Mouse (Mus musculus): ENCODE results near the gene Nasp. TPM values are rescaled to one million over a fixed set of nuclear protein-coding genes. Genes with fewer than 3 reads are reported as not detected.

Gene Nasp
- total RNA-seq, 2 experiments from 2014 or later = 24.5 to 25.4 TPM

Other genes starting within 250 kb of the Nasp start
- 10 to 100 TPM; 94.1 to 97.6 TPM for gene Mast2, start 163.8 kb downstream of the Nasp start, total RNA-seq (2021)
- gene Ipp, start 120.4 kb downstream of the Nasp start, total RNA-seq (2021) = 10 to 100 TPM; 17.1 to 19.4 TPM
- 10 to 100 TPM; 12.3 to 13.0 TPM for gene Tmem69, start 72.0 kb downstream of the Nasp start, total RNA-seq (2021)
- gene Gpbp1l1, start 70.3 kb downstream of the Nasp start, total RNA-seq (2021) = 10 to 100 TPM; 45.2 to 49.3 TPM
- gene Ccdc17, start 31.3 kb downstream of the Nasp start, total RNA-seq (2021) = 1 to 10 TPM; 4.6 to 4.8 TPM
- 100 to 1,000 TPM; 395 to 397 TPM for gene Akr1a1, start 23.7 kb upstream of the Nasp start, total RNA-seq (2021)
- gene Prdx1, start 57.6 kb upstream of the Nasp start, total RNA-seq (2021) = 100 to 1,000 TPM; 153 to 155 TPM
- gene Mmachc, start 80.5 kb upstream of the Nasp start, total RNA-seq (2021) = 10 to 100 TPM; 17.0 TPM
- gene Ccdc163, start 80.6 kb upstream of the Nasp start, total RNA-seq (2021) = 1 to 10 TPM; 4.6 to 7.8 TPM
- 1 to 10 TPM; 3.7 TPM for gene Tesk2, start 93.0 kb upstream of the Nasp start, total RNA-seq (2021)
- 10 to 100 TPM; 12.9 TPM for gene Toe1, start 179.7 kb upstream of the Nasp start, total RNA-seq (2021)
- 1 to 10 TPM; 3.5 to 3.8 TPM for gene Mutyh, start 179.8 kb upstream of the Nasp start, total RNA-seq (2021)
- gene Hpdl, start 193.8 kb upstream of the Nasp start, total RNA-seq (2021) = 1 to 10 TPM; 4.3 to 5.5 TPM
- gene Zswim5, start 249.4 kb upstream of the Nasp start, total RNA-seq (2021) = 10 to 100 TPM; 16.8 to 19.2 TPM